Mouse (Mus musculus) induced T-regulatory cell, adult 2 months (primary cell): ENCODE measurements at regions not wholly inside any gene's neighbourhood (a gene's known extent, or its start where the extent isn't known, plus 50 kb on each side); places are given as distances from the start of the nearest gene placed in this dataset.

Experiments used
- DNase-seq: peaks from one replicate; pipeline ENCODE4 v3.0.0-alpha.2; 2012; ENCODE audit warnings: low read depth

- DNase-seq = no peak
These were observed 116.3 kb upstream of the Tpm1 start for GRCm38 (mm10) chr9:67165486-67165885.

GRCm38 (mm10) chr9:67163746-67164145 is 114.5 kb upstream of the Tpm1 start:
- no peak for DNase-seq

DNA sequence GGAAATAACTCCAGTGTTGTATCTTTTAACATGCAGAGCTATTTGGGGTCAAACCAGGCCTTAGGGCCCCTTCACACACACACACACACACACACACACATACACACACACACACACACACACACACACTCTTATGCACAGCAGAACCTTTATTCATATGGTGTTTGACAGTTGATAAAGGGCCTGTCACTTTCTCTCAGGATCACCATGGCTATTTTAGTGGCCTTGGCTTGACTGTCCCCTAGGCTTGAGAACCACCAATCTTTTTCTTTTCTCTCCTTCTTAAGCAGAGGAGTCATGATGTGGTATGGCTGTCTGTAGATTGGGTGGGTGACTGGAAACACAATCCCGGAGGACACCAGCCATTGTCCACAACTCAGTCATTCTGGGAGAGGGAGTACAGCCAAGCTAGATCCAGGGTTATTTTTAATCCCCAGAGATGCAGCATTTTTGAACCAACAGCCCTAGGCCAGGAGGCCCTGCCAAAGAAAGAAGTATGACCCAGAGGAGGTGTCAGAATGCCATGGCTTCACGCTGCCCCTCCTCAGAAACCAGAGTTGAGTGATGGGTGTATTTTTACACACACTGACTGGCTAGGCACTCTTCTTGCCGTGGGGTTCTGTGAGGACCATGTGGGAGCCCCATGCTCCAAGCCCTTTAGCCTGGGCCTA is 111.7 kb upstream of the Tpm1 start:
- DNase-seq = no peak

- no peak for DNase-seq
These were observed 111.1 kb upstream of the Tpm1 start for GRCm38 (mm10) chr9:67160350-67160749.

- peak; percentile 9 for DNase-seq
These were observed 107.5 kb upstream of the Tpm1 start for GRCm38 (mm10) chr9:67156590-67157259.

DNA sequence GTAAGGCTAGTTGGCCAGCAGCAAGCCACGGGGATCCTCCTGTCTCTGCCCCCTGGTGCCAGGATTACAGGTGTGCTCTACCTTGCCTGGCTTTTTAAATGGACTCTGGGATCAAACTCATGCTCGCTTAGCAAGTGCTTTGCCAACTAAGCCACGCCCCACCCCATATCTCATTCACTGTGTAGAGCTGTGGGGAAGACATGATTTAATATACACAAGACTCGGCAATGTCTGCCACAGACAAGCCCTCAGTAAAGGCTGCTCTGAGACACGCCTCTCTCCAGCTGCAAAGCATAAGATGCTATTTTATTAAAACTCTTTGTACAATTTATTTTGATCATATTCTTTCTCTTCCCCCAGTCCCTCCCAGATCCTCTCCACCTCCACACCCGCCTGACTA is 104.9 kb upstream of the Tpm1 start:
- no peak for DNase-seq

DNA sequence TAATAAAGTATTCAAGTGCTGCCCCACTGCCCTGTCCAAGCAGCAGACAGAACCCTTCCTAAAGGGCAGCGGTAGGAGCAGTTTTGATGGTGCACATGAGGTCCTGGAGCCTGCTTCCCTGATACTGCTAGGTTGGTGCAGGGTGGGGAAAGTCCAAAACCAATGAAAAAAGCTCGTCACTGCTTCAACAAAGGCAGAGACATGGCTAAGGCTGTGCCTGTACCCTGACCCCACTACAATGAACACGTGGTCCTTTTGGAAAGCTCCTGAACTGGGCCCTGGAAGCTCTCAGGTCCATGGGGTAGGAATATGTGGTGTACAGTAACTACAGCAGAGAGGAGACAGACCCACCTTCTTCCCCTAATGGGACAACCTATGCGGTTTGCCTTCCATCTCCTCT is 104.1 kb upstream of the Tpm1 start:
- DNase-seq = no peak

GRCm38 (mm10) chr9:67147656-67148055 is 98.5 kb upstream of the Tpm1 start:
- no peak for DNase-seq

- DNase-seq = no peak
These were observed 96.2 kb upstream of the Tpm1 start for GRCm38 (mm10) chr9:67145392-67145791.

- no peak for DNase-seq
These were observed 95.3 kb upstream of the Tpm1 start for GRCm38 (mm10) chr9:67144511-67144910.

DNA sequence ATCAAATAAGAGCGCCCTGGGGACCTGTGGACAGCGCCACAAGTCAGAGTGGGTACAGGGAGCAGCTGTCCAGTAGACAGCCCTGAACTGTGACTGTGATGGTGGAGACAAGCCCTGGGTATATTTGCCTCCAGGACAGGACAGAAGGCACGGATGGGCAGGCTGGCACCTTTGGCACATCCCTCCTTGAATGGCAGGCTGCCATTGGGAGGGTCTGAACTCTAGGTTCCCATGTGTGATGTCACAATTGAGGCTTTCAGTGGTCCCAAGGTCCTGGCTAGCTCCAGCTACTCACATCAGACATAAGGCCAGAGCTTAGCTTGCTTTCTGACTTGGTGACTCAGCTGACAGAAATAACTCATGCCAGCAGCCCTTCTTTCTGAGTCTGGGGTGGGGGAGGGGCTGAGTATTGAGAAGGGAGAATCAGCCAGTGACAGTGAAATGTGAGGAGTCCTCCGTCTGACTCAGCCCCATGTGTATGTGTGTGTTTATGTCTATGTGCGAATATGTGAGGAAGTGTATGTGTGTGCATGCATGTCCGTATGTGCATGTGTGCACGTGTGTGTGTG is 91.2 kb upstream of the Tpm1 start:
- DNase-seq = no peak

- DNase-seq = no peak
These were observed 88.5 kb upstream of the Tpm1 start for GRCm38 (mm10) chr9:67137681-67138080.

- no peak for DNase-seq
These were observed 87.9 kb upstream of the Tpm1 start for GRCm38 (mm10) chr9:67137141-67137540.

GRCm38 (mm10) chr9:67136166-67136565 is 87.0 kb upstream of the Tpm1 start:
- DNase-seq = no peak

GRCm38 (mm10) chr9:67134378-67134777 is 85.2 kb upstream of the Tpm1 start:
- peak; percentile 8 for DNase-seq

DNA sequence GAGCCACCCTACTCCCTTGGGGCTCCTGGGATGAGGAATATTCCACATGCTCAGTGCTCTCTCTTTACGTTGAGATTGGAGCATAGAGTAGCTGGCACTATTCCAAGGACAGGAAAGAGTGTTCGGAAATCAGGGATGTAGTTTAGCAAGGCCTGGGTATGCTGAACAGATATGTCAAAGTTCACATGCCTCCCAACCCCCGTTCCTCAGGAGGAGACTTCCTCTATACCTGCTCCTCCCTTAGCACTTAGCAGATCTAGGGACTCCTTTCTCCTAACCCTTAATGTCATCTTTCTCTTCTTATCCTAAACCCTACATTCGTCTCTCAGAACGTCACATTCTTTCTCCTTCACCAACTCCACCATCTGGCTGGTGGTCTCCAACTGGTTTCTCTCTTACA is 83.2 kb upstream of the Tpm1 start:
- DNase-seq = no peak

DNA sequence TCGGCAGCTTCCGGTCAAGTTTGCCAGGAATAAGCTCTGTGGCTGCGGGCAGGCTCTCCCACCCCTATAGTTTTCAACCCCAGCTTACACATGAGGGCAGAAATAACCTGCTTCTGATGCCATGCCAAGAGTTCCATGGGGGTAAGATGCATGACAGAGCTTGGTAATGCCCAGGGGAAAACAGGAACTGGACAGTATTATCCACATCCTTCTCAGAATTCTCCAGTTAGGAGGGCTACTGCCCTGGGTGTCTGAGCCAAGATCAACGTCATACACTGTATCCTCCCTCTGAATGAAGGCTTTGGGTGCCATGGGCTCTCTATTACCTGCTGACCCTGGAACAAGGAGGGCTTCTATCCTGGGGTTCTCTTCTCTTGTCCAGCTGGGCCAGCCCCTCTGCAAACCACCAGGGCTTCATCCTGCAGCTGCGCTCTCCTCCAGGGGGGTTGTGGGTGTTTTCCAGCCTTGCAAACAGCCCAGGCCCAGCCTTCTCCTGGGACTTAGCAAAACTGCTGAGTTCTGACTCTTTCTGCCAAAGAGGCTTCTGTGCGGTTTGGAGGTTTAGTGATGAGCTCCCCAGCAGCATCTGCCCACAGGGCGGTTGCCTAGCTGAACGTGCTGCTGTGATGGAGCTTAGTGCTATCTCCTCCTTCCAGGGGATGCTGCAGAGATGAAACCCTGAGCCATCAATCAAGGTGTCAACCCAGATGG is 81.7 kb upstream of the Tpm1 start:
- no peak for DNase-seq

GRCm38 (mm10) chr9:67129891-67130290 is 80.7 kb upstream of the Tpm1 start:
- DNase-seq = no peak

GRCm38 (mm10) chr9:67129095-67129494 is 79.9 kb upstream of the Tpm1 start:
- no peak for DNase-seq

DNA sequence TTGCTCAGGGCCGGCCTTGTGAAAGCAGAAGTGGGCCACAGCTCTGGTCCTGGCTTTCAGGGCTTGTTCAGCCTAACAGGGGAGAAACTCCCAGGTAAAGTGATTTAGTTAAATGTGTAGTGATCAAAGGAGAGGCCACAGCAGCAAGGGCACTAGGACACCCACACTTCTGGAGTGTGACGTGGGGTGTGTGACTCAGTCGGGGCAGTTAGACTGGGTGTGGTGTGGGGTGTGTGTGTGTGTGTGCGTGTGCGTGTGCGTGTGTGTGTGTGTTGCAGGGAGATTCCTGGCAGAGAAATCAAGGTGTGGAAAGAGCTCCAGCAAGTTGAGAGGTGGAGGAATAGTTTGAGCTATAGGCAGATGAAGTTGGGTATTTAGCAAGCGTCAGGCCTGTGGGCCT is 72.5 kb upstream of the Tpm1 start:
- DNase-seq = no peak

DNA sequence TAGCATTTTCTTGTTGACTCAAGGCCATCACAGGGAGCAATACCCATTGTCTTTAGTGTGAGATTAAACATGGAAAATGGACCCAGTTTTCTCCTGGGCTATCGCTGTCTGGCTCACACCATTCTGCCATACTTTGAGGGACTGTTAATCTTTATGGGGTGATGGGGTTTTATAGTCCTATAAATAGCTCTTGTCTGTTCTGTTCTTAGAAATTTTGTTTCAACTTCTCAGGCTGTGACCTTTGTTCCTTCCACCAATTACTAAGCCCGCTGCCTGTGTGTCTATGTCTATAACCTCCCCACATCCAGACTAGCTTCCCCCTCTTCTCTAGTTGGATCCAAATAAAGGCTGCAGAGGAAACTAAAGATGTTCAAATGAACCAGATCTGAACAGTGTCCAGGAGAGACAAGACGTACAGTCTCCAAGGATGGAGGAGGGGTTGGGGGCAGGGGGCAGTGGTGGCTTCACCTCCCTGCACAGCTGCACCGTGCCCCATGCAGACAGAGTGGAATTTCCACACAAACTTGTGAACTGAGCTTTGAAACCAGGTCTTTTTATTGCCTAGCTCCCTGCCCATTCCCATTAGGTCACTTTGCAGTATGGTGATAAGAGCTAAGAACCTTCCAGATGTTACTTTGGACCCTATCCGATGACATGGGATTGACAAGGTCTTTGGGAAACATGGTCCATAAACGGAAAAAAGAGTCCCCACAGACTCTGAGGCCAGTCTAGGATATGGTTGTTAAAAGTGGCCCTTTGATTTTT is 69.9 kb upstream of the Tpm1 start:
- no peak for DNase-seq

- DNase-seq = no peak
These were observed 69.2 kb upstream of the Tpm1 start for GRCm38 (mm10) chr9:67118429-67118828.
